Mouse (Mus musculus) inflammation-experienced regulatory T-cells (primary cell): ENCODE results near the gene Nenf. TPM values are rescaled to one million over a fixed set of nuclear protein-coding genes. Genes with fewer than 3 reads are reported as not detected.

ENCODE experiments used
- polyA plus RNA-seq, 2 experiments: library from polyadenylated mRNA; unstranded; fragments of 100-300 nt; shearing (Covaris generic); gene quantifications; one replicate each; pipeline ENCODE4 v1.2.1; 2017

Gene Nenf
- 10 to 100 TPM; 10.4 to 18.3 TPM for polyA plus RNA-seq

GRCm38 (mm10) chr1:191317591-191318196 is at the start of gene Nenf:
Gene Nenf (minus strand): TSS chr1:191318194.

GRCm38 (mm10) chr1:191325726-191326232 is 7.8 kb upstream of the Nenf start, which contains the start of gene Tmem206:
Gene Tmem206 (plus strand): TSS chr1:191325912.

Other genes starting within 250 kb of the Nenf start
- under 1 TPM in 1 of 2 experiments, not detected in 1; 0.14 TPM for gene Batf3, start 220.3 kb downstream of the Nenf start, polyA plus RNA-seq
- gene Fam71a, start 153.4 kb downstream of the Nenf start, polyA plus RNA-seq = not detected
- under 1 TPM in 1 of 2 experiments, not detected in 1; 0.94 TPM for gene Atf3, start 100.2 kb downstream of the Nenf start, polyA plus RNA-seq
- gene Tmem206, start 7.7 kb upstream of the Nenf start, polyA plus RNA-seq = 10 to 100 TPM; 25.4 to 31.8 TPM
- 100 to 1,000 TPM; 228 to 361 TPM for gene Ppp2r5a, start 85.1 kb upstream of the Nenf start, polyA plus RNA-seq